Mouse (Mus musculus): ENCODE data around the gene Pde8b. TPM values are rescaled to one million over a fixed set of nuclear protein-coding genes. Genes with fewer than 3 reads are reported as not detected.
"Not testable (repeated sequence)": the region's sequence is repeated elsewhere in the genome, so short reads cannot be mapped to it uniquely, and the experiment has no call there.

Gene Pde8b
- total RNA-seq, 2 experiments from 2014 or later: 59.6 to 79.0 TPM

- intact Hi-C loops (cut with DNase I): loop anchor here (5.0 to 10.0 kb wide), 2 partner anchors 101 to 116 kb away; partner anchors contain the start of gene Zbed3
- no peak for DNase-seq (ENCODE audit: extremely low spot score in 1 of 2, low spot score in 2 of 2)
These were observed 26.7 kb downstream of the Pde8b start for GRCm38 (mm10) chr13:95223427-95223772.

- intact Hi-C loops (cut with DNase I): loop anchor here (5.0 to 10.0 kb wide), 2 partner anchors 102 to 115 kb away; partner anchors contain the start of gene Zbed3
- DNase-seq (ENCODE audit: extremely low spot score in 1 of 2, low spot score in 2 of 2): peak; percentile 17 to 80
These were observed 27.3 kb downstream of the Pde8b start for GRCm38 (mm10) chr13:95222569-95223426.

GRCm38 (mm10) chr13:95221882-95222568 lies 28.1 kb downstream of the Pde8b start:
- peak in 1 of 2 experiments; percentile 27 for DNase-seq (ENCODE audit: extremely low spot score in 1 of 2, low spot score in 2 of 2)
- intact Hi-C loops (cut with DNase I): loop anchor here (5.0 to 10.0 kb wide), 2 partner anchors 103 to 115 kb away; partner anchors contain the start of gene Zbed3

GRCm38 (mm10) chr13:95215661-95216170 lies 34.4 kb downstream of the Pde8b start:
- peak in 1 of 2 experiments; percentile 27 for DNase-seq (ENCODE audit: extremely low spot score in 1 of 2, low spot score in 2 of 2)
- intact Hi-C loops (cut with DNase I): not testable (repeated sequence)

- intact Hi-C loops (cut with DNase I): no loop called here
- DNase-seq (ENCODE audit: extremely low spot score in 1 of 2, low spot score in 2 of 2): no peak
These were observed 37.8 kb downstream of the Pde8b start for GRCm38 (mm10) chr13:95212320-95212719.

GRCm38 (mm10) chr13:95207301-95207700 lies 42.8 kb downstream of the Pde8b start:
- DNase-seq (ENCODE audit: extremely low spot score in 1 of 2, low spot score in 2 of 2); intact Hi-C loops (cut with DNase I): not testable (repeated sequence)

- intact Hi-C loops (cut with DNase I): no loop called here
- DNase-seq (ENCODE audit: extremely low spot score in 1 of 2, low spot score in 2 of 2): no peak
These were observed 47.9 kb downstream of the Pde8b start for GRCm38 (mm10) chr13:95202151-95202758.

GRCm38 (mm10) chr13:95200817-95201216 lies 49.3 kb downstream of the Pde8b start:
- intact Hi-C loops (cut with DNase I): no loop called here
- DNase-seq (ENCODE audit: extremely low spot score in 1 of 2, low spot score in 2 of 2): no peak

- intact Hi-C loops (cut with DNase I): no loop called here
- no peak for DNase-seq (ENCODE audit: extremely low spot score in 1 of 2, low spot score in 2 of 2)
These were observed 50.1 kb downstream of the Pde8b start for GRCm38 (mm10) chr13:95200036-95200435.

GRCm38 (mm10) chr13:95196106-95196705 lies 53.9 kb downstream of the Pde8b start:
- DNase-seq (ENCODE audit: extremely low spot score in 1 of 2, low spot score in 2 of 2): no peak
- intact Hi-C loops (cut with DNase I): no loop called here

- DNase-seq (ENCODE audit: extremely low spot score in 1 of 2, low spot score in 2 of 2): no peak
- intact Hi-C loops (cut with DNase I): no loop called here
These were observed 58.2 kb downstream of the Pde8b start for GRCm38 (mm10) chr13:95191951-95192350.

GRCm38 (mm10) chr13:95189111-95189510 lies 61.0 kb downstream of the Pde8b start:
- intact Hi-C loops (cut with DNase I): no loop called here
- DNase-seq (ENCODE audit: extremely low spot score in 1 of 2, low spot score in 2 of 2): no peak

GRCm38 (mm10) chr13:95187153-95187665 lies 62.9 kb downstream of the Pde8b start:
- intact Hi-C loops (cut with DNase I): no loop called here
- no peak for DNase-seq (ENCODE audit: extremely low spot score in 1 of 2, low spot score in 2 of 2)

- no peak for DNase-seq (ENCODE audit: extremely low spot score in 1 of 2, low spot score in 2 of 2)
- intact Hi-C loops (cut with DNase I): no loop called here
These were observed 63.4 kb downstream of the Pde8b start for GRCm38 (mm10) chr13:95186741-95187035.

GRCm38 (mm10) chr13:95185891-95186740 lies 64.0 kb downstream of the Pde8b start:
- intact Hi-C loops (cut with DNase I): no loop called here
- DNase-seq (ENCODE audit: extremely low spot score in 1 of 2, low spot score in 2 of 2): no peak

GRCm38 (mm10) chr13:95183686-95184085 lies 66.5 kb downstream of the Pde8b start:
- intact Hi-C loops (cut with DNase I): no loop called here
- DNase-seq (ENCODE audit: extremely low spot score in 1 of 2, low spot score in 2 of 2): no peak

- DNase-seq (ENCODE audit: extremely low spot score in 1 of 2, low spot score in 2 of 2): no peak
- intact Hi-C loops (cut with DNase I): no loop called here
These were observed 69.9 kb downstream of the Pde8b start for GRCm38 (mm10) chr13:95180208-95180607.

GRCm38 (mm10) chr13:95177326-95177725 lies 72.8 kb downstream of the Pde8b start:
- intact Hi-C loops (cut with DNase I): no loop called here
- peak in 1 of 2 experiments; percentile 47 for DNase-seq (ENCODE audit: extremely low spot score in 1 of 2, low spot score in 2 of 2)
